Mouse (Mus musculus) frontal cortex, adult (tissue): ENCODE results near the gene Uhrf1.

Experiments
- ATAC-seq: cut with Nextera tagmentation; 2 replicates; pipeline ENCODE4 v1.9.2; 2017; ENCODE audit warnings: mild to moderate bottlenecking, moderate library complexity, mixed read lengths; ENCODE audit not compliant: low TSS enrichment

Uhrf1 gene

GRCm38 (mm10) chr17:56345364-56345763, 42.2 kb downstream of the Uhrf1 start:
- ATAC-seq: no peak

DNA sequence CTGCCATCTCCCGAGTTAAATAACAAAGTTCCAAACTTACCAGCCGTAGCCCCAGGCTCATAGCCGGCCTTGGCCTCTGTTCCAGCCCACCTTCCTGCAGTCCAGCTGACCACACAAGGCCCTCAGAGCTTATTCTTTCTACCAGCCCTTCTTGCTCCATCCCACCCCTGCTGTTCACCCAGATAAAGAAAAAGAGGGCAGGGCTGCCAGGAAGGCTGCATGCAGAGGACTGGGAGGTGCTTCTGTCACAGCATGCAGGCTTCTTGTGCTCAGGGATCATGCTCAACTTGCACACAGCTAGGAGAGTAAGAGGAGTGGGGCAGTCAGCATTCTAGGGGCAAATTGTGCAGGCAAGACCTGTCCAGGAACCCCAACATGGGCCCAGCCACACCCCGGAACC, 45.0 kb downstream of the Uhrf1 start:
- no peak for ATAC-seq

GRCm38 (mm10) chr17:56348586-56348985, 45.5 kb downstream of the Uhrf1 start:
- no peak for ATAC-seq

GRCm38 (mm10) chr17:56350694-56351093, 47.6 kb downstream of the Uhrf1 start:
- ATAC-seq: peak; percentile 56

DNA sequence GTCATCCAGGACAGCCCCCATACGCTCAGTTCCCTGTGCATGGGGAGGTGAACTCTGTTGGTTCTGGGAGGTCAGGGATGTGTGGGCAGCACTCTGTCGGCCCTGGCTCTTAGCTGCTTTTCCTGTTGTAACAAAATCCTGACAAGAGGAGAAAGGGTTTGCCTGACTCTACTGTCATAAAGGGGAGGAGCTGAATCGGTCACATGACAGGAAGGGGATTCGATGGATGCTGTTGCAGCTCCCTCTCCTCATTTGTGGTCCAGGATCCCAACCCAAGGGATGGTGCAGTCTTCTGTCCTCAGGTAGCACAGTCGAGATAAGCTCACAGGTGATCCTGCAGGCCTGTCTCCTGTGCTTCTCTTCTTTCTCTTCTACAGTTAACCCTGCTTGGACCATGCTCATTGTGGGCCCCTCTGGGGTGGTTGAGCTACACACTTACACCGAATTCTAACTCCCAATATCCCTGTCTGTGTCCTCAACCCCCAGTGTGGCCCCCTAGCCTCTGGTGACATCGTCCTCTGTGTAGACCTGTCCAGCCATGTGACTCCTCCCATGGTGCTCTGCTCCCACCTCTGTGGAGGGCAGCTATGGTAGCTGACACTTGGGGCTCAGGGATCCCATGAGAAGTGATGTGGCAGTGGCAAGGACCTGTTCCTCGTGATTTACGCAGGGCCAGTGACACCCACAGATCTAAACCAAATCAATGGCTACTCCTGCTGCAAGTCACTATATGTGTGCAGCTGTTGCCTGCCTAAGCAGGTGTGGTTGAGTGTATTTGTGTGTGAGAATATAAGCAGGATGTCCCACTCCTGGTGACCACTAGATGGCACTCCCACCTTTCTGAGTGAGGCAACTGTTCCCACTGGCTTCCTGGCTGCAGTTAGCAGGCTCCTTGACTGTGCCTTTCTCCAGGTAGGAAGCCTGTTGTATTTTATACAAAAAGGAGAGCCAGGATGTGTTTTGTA, 54.1 kb downstream of the Uhrf1 start:
- peak; percentile 47 for ATAC-seq

- peak; percentile 28; the same call in 1 of the 2 replicates for ATAC-seq
These were observed 56.1 kb downstream of the Uhrf1 start for GRCm38 (mm10) chr17:56359183-56359725.

DNA sequence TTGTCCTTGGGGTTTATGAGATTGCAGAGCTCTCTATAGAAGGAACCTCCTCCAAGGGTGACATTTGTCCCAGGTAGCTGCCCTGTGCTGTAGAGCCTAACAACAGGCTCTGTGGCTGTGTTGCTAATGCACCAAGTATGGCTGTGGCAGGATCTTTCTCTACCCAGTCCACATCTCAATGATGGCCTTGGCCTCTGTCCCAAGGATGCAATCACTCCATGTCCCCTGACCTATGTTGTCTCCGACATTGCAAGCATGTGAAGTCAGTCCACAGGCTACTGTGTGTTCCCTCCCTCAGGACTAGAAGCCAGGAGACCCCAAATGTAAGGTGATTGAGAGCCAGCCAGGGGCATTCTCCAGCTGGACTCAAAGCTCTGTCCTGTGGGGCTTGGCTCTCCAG, 56.7 kb downstream of the Uhrf1 start:
- no peak for ATAC-seq

DNA sequence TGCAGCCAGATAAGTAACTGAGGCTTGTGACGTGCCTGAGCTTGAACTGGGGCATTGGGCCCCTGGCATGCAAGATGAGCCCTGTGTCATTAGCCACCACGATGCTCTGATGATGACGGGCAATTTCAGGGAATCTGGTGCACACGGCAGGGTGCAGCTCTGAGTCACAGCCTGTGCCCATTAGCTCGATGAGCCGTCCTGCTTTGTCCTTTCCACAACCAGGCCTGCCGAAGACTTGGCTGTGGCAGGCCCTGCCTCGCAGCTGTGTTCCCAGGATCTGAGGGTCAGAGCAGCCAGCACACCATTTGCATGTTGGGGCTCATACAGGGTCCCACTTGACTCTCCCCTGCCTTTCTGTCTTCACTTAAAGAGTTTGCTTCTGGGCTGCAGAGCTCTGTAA, 57.3 kb downstream of the Uhrf1 start:
- peak; percentile 22; the same call in 1 of the 2 replicates for ATAC-seq

DNA sequence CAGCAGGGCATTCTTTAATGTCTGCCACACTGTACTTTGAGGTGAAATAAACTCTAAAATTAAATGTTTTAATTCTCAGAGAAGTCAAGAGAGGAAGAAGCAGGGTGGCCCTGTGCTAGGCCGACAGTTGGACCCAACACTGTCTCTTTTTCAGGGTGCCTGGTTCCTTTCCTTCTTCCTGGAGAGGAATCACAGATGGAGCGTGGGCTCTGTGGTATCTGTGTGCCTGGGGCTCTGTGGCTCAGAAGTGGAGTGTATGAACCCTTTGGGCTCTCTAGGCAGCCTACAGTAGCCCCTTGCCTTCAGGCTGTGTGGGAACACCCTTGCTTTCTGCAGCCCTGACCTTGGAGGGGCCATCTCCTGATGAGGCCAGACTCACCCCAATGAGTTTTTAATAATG, 58.4 kb downstream of the Uhrf1 start:
- ATAC-seq: peak; percentile 54

DNA sequence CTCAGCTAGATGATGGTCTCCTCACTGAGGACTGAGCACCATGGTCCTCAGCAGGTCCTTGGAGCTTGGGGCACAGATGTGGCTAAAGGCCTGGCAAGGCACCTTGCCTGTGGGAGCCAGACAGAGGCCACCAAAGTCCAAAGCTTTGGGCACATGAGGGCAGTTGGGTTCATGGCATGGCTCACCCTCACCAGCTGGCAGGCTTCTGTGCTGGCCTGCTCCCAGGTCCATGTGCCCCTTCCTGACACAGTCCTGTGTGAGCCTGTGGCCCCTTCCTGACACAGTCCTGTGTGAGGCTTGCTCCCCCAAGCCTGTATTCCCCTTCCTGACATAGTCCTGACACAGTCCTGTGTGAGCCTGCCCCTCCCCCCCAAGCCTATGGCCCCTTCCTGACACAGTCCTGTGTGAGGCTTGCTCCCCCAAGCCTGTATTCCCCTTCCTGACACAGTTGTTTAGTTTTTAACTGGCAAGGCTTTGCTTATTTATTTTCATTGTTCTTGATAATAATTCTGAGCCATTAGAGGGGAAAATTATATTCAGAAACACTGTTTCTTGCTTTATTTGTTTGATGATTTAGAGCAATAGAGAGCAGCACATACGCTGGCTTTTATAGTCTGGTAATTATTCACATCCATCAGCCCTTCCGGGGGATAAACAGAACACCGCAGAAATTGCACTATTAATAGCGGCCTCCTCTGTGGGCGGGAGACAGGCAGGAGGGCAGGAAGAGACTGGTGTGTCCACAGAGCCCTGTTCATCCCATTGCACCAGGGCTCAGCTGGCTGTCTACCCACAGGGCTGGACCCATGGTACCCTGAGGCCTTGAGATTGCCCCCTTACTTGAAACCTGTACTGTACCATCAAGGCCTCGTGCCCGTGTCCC, 62.9 kb downstream of the Uhrf1 start:
- no peak for ATAC-seq

DNA sequence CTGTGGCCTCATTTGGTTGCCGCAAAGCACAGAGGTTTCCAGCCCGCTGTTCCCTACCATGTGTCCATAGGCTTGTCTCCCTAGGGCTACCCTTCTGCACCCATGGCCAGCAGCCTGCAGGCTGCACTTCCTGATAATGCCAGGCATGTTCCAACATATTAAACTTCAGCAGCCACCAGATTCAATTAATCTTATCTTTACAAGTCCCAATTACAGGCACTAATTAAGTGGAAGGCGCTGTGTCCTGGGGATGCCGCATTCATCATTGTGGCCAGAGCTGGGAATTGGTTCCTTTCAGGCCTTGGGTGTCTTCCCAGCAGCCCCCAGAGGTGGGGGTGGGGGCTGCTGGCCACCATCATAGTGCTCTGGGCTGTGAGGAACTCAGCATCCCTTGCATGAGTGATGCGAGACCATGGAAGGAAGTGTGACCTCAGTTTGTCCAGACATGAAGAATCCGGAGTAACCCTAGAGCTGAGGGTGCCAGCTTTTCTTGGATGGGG, 65.2 kb downstream of the Uhrf1 start:
- ATAC-seq: no peak

GRCm38 (mm10) chr17:56370090-56370489, 67.0 kb downstream of the Uhrf1 start:
- ATAC-seq: peak; percentile 43

- peak; percentile 60 for ATAC-seq
These were observed 68.0 kb downstream of the Uhrf1 start for GRCm38 (mm10) chr17:56371029-56371660.

GRCm38 (mm10) chr17:56372109-56372508, 69.0 kb downstream of the Uhrf1 start:
- ATAC-seq: peak; percentile 15; the same call in 1 of the 2 replicates
